13 mouse cellular contexts compared by ENCODE assay signal in genomic region chr10:11061318-11062071, GRCm38 (mm10). TPM values are rescaled to one million over a fixed set of nuclear protein-coding genes. Genes with fewer than 3 reads are reported as not detected.
DNase-seq lines count a peak whose midpoint lies in the region; ATAC-seq and TF ChIP-seq lines count a peak whose summit lies in the region.
"Had no signal": no experiment of that assay in that cellular context is flagged by ENCODE, and none has a peak within 500 bp of the region (broad histone marks: within the 10 kb centered on the region; RNA-seq: fewer than 3 reads in every experiment).

No protein-coding gene starts in this region.

- no peak overlapping the region for H3K4me2 ChIP-seq in intestine, postnatal 0 days (replicated peaks; ENCODE audit: low read depth)
- H3K4me2 ChIP-seq: neural tube, embryonic 12.5 days had no signal

- WGBS in cerebellum, adult 2 months, result 5% methylated on average over 10 of the region's 10 CpGs
- WGBS in intestine, postnatal 0 days, result 74% methylated on average over 10 of the region's 10 CpGs

- intact Hi-C loops in left cerebral cortex, postnatal 14 days (cut with DNase I), result no loop called here

- DNase-seq in brain, embryonic 14.5 days (ENCODE audit: low read depth), result peak; percentile 84
- peak; percentile 88 to 96 for DNase-seq in cerebellum, adult 2 months
- peak; percentile 51 for DNase-seq in gastrocnemius, postnatal 25 days
- peak; percentile 23 to 49 for DNase-seq in left cerebral cortex, postnatal 14 days (ENCODE audit: low spot score in 2 of 2)
- DNase-seq in ovary, adult 18-20 months (ENCODE audit: low spot score), result no peak
- DNase-seq in kidney, postnatal 36 days, result no peak
- DNase-seq: adrenal gland, postnatal 25 days had no signal

- no peaks in the 10 kb centered on the region for H3K27me3 ChIP-seq in cerebellum, adult 2 months (ENCODE audit: control insufficient read depth, insufficient read depth, low read length)
- no peaks in the 10 kb centered on the region for H3K27me3 ChIP-seq in intestine, postnatal 0 days (replicated peaks; ENCODE audit: control insufficient read depth, insufficient read depth, low read length)
- H3K27me3 ChIP-seq: neural tube, embryonic 12.5 days had no signal

- ATAC-seq in intestine, postnatal 0 days, result no peak
- no peak for ATAC-seq in megakaryocyte-erythroid progenitor cell, adult 5-6 weeks (replicated peaks; ENCODE audit: low FRiP score, low TSS enrichment, poor library complexity, severe bottlenecking)
- ATAC-seq: lung, postnatal 0 days had no signal

- no peak overlapping the region for H3K9ac ChIP-seq in intestine, postnatal 0 days (ENCODE audit: low read depth, low read length)
- H3K9ac ChIP-seq: neural tube, embryonic 12.5 days had no signal

- H3K27ac ChIP-seq in cerebellum, adult 2 months (ENCODE audit: insufficient read depth, low read length), result peak overlapping the region; percentile 29; the same call in 1 of the 2 replicates
- H3K27ac ChIP-seq in intestine, postnatal 0 days (ENCODE audit: low read depth, low read length), result no peak overlapping the region
- H3K27ac ChIP-seq: neural tube, embryonic 12.5 days had no signal

- no peak for TF ChIP-seq POLR2A in brain, embryonic 14.5 days (IDR thresholded peaks at IDR 0.05; ENCODE audit: borderline replicate concordance, extremely low read depth, insufficient read depth, insufficient read length, poor library complexity, severe bottlenecking)
- TF ChIP-seq POLR2A in cerebellum, adult 2 months (IDR thresholded peaks at IDR 0.05; ENCODE audit: borderline replicate concordance, insufficient read depth, low read length), result peak; percentile 76; the same call in 1 of the 2 replicates

- H3K9me3 ChIP-seq in intestine, postnatal 0 days (ENCODE audit: control insufficient read depth), result no peaks in the 10 kb centered on the region
- H3K9me3 ChIP-seq: neural tube, embryonic 12.5 days had no signal

- H3K4me1 ChIP-seq in cerebellum, adult 2 months (ENCODE audit: control insufficient read depth, insufficient read depth, low read length), result peaks cover 14% of the 10 kb centered on the region
- no peaks in the 10 kb centered on the region for H3K4me1 ChIP-seq in intestine, postnatal 0 days (replicated peaks; ENCODE audit: control insufficient read depth, insufficient read depth, low read length)
- H3K4me1 ChIP-seq: neural tube, embryonic 12.5 days had no signal

- no peaks in the 10 kb centered on the region for H3K36me3 ChIP-seq in intestine, postnatal 0 days (ENCODE audit: control insufficient read depth, insufficient read depth)
- H3K36me3 ChIP-seq: neural tube, embryonic 12.5 days had no signal

- TF ChIP-seq CTCF in brain, embryonic 14.5 days (IDR thresholded peaks at IDR 0.05; ENCODE audit: borderline replicate concordance, extremely low read depth, insufficient read depth, insufficient read length), result no peak
- TF ChIP-seq CTCF in cerebellum, adult 2 months (IDR thresholded peaks at IDR 0.05; ENCODE audit: borderline replicate concordance, insufficient read depth, low read depth, low read length), result no peak
- no peak for TF ChIP-seq CTCF in intestine, postnatal 0 days (IDR thresholded peaks at IDR 0.05; ENCODE audit: low read depth)

- H3K4me3 ChIP-seq in cerebellum, adult 2 months (replicated peaks; ENCODE audit: insufficient read depth, low read depth, low read length), result no peak overlapping the region
- H3K4me3 ChIP-seq in intestine, postnatal 0 days (ENCODE audit: low read depth, low read length), result no peak overlapping the region
- H3K4me3 ChIP-seq: neural tube, embryonic 12.5 days had no signal

RNA-seq across cellular contexts. Expression of gene Grm1, which starts 20.7 kb away (rescaled TPM):
- polyA plus RNA-seq in brain, embryonic 14.5 days (2012; rRNA removed), result 5.2 and 7.0 TPM in 2 replicates
- 69.6 and 84.3 TPM in 2 replicates for polyA plus RNA-seq in cerebellum, adult 2 months (2012; rRNA removed)
- total RNA-seq in gastrocnemius, postnatal 25 days (2021), result under 1 TPM in 1 of 2 experiments, not detected in 1; 0.11 TPM
- 10 to 100 TPM; 34.3 to 38.9 TPM for total RNA-seq in left cerebral cortex, postnatal 14 days (2021)
- not detected in 2 replicates for polyA plus RNA-seq in intestine, postnatal 0 days (2015; fragmentation: Nextera tagmentation; extraction: Ambion mirVana)
- not detected in 2 replicates for total RNA-seq in megakaryocyte-erythroid progenitor cell, adult 5-6 weeks (2014; fragmentation: Nextera tagmentation)
- total RNA-seq in megakaryocyte-erythroid progenitor cell, adult 5-6 weeks (2017), result not detected in 2 replicates
- total RNA-seq: adrenal gland, postnatal 25 days; ES-E14 had no signal
- polyA plus RNA-seq: large intestine, adult 2 months; lung, postnatal 0 days had no signal

Comparison
In these comparisons a context has a peak if more than half of its experiments do, and no peak if none do; other contexts are left out.
1. DNase-seq: peak in brain, embryonic 14.5 days (single experiment), cerebellum, adult 2 months (2 of 2), gastrocnemius, postnatal 25 days (single experiment) and left cerebral cortex, postnatal 14 days (2 of 2); none in ovary, adult 18-20 months (single experiment) and kidney, postnatal 36 days (0 of 2).
2. RNA of gene Grm1, which starts 20.7 kb away (total RNA-seq): 34.3 to 38.9 TPM in left cerebral cortex, postnatal 14 days; 0.11 TPM in gastrocnemius, postnatal 25 days and not detected in megakaryocyte-erythroid progenitor cell, adult 5-6 weeks; every median in the first group is over 10 times any median in the second.